Mouse (Mus musculus): ENCODE measurements around the gene Dnmt3b. TPM values are rescaled to one million over a fixed set of nuclear protein-coding genes. Genes with fewer than 3 reads are reported as not detected.

Gene Dnmt3b
- total RNA-seq, 2 experiments from 2014 or later: 15.2 to 17.8 TPM

DNA sequence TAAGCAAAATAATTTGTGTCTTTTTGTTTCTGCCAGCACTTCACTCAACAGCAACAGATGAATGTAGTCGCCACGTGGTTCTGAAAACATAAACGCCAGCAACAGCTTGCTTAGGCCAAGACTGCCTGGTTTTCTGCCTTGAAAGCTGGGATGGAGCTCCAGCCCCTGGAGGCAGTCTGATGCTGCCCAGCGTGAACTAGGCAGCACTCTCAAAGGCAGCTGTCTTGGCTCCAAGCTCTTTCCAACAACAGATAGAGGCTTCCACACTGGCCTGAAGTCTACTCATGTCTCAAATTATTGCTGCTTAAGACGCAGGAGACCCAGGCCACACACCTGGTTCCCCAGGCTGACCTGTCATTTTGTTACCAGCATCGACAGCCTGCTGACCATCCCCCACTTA, 54.1 kb downstream of the Dnmt3b start:
- no peak for ATAC-seq (replicated peaks; ENCODE audit: poor library complexity)

DNA sequence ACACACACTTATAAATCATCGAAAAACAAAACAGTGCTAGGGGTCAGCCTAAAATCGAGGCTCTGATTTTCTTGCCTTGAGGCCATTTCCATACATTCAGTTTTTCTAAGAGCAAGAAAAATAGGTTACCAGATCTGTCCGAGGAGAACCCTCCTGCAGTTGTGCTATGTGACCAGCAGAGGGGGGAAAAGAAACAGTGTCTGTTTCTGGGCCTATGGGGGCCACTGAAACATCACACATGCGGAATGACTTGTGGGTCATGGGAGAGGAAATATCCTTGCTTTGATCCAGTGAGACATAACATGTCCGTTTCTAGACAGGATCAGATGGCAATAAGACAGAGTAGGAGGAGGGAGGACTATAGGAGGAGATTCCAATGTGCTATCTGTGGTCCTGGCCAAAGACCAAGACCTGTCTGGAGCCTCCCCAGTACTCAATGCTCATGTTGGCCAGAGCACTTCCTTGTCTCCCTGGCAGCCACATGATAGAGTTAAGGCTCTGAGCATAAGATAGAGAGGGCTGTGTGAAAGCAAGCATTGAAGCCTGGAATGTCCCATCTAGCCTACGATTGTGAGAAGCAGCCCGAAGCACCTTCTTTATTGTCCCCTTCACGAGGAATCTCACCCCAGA, 61.6 kb downstream of the Dnmt3b start:
- ATAC-seq (replicated peaks; ENCODE audit: poor library complexity): peak; percentile 77

GRCm38 (mm10) chr2:153712646-153713091, 63.4 kb downstream of the Dnmt3b start:
- ATAC-seq (replicated peaks; ENCODE audit: poor library complexity): peak; percentile 83

DNA sequence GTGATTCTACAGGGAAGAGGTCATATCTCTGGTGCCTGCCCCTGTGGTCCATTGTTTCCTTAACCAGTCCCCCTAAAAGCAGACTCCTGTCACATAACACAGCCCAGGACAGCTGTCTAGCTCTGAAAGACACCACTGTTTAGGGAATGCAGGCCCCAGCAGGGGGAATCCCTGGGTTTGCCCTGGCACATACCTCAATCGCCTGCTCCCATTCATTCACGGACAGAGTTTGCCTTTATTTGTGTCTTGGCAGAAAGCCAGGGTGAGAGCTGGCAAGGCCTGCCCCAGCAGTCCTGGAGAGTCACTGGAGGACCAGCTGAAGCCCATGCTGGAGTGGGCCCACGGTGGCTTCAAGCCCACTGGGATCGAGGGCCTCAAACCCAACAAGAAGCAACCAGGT, 64.0 kb downstream of the Dnmt3b start:
- ATAC-seq (replicated peaks; ENCODE audit: poor library complexity): peak; percentile 12

- peak; percentile 78 for ATAC-seq (replicated peaks; ENCODE audit: poor library complexity)
Observed at GRCm38 (mm10) chr2:153717861-153718260, 68.6 kb downstream of the Dnmt3b start.

- ATAC-seq (replicated peaks; ENCODE audit: poor library complexity): no peak
Observed at GRCm38 (mm10) chr2:153723098-153723497, 73.8 kb downstream of the Dnmt3b start.

DNA sequence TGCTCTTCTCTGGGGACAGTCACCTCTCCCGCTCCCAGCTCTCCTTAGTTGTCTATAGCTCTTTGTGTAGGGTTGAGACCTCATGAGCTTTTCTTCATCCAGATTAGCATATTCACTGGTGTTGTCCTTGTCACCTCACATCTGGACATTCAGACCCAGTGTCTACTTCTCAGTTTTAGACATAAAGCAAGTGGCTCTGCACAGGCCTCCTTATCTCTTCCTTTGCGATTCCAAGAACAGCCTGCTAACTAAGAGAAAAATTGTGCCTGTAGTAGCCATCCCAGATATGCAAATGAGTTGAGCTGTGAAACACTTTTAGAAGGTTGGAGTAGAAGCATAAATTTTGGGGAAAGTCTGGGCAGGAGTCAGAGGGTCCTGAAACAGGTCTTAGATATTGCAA, 75.2 kb downstream of the Dnmt3b start:
- peak; percentile 84 for ATAC-seq (replicated peaks; ENCODE audit: poor library complexity)

DNA sequence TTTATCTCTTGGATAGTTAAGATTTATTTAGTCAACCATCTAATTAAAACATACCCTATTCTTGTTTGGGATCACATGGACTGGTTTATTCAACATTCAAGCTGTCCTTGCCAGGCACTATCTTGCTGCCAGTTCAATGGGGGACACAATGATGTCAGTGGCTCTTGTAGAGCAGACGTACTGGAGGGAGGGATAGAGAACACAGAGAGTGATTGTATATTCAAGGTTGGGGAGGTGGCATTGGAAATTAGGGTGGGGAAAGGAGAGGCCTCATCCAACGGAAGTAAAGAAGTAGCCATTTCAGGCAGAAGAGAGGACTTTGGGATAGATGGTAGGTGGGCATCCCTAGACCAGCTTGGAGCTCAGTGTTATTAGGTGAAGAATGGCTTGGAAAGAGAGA, 75.6 kb downstream of the Dnmt3b start:
- no peak for ATAC-seq (replicated peaks; ENCODE audit: poor library complexity)

DNA sequence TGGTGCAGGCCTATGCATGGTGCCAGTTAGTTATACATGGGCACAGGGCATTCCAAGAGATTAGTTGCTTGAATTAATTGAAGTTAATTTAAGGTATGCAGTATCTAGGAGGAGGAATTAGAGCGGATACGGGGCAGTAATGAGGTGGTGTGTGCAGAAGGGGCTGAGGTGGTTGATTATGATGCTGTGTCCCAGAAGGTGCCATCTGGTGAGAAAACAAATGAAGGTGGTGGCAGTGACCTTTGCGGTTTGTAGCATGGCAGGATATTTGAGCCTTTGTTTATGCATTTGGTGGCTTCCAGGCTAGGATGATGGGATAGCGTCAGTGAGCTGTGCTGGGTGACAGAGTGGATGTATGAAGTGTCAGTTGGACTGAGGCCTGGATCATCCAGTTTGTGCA, 76.0 kb downstream of the Dnmt3b start:
- no peak for ATAC-seq (replicated peaks; ENCODE audit: poor library complexity)

DNA sequence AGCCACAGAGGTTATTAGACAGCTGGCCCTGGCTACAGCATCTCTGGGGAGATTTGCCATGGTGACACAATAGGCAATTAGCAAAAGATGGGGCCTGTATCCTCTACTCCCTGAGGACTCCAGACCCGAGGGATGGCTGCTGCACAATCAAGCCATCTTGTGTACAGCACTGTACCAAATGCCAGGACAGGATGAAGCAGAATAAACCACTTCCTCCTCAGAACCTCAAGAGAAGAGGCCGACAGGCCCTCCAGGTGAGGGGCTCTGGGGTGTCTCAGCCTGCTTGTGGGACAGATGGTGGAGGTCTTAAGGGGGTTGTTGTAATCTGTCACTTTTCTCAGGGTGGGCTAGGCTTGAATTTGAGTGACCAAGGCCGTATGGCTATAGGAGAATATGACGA, 84.8 kb downstream of the Dnmt3b start:
- ATAC-seq (replicated peaks; ENCODE audit: poor library complexity): no peak

Other genes starting within 250 kb of the Dnmt3b start
- gene 4930404H24Rik, start 156.7 kb upstream of the Dnmt3b start, total RNA-seq (2015): not detected in 2 replicates
- gene 4930404H24Rik, start 156.7 kb upstream of the Dnmt3b start, total RNA-seq (2017): not detected in 2 replicates
- 3.0 and 4.4 TPM in 2 replicates for gene Nol4l, start 119.5 kb upstream of the Dnmt3b start, total RNA-seq (2015)
- 1.4 and 3.7 TPM in 2 replicates for gene Nol4l, start 119.5 kb upstream of the Dnmt3b start, total RNA-seq (2017)
- gene Commd7, start 16.7 kb upstream of the Dnmt3b start, total RNA-seq (2015): 37.2 and 45.9 TPM in 2 replicates
- gene Commd7, start 16.7 kb upstream of the Dnmt3b start, total RNA-seq (2017): 32.2 and 43.8 TPM in 2 replicates
- 0.07 and 0.22 TPM in 2 replicates for gene Dnmt3c, start 47.2 kb downstream of the Dnmt3b start, total RNA-seq (2015)
- 0.20 TPM in 1 of 2 replicates, not detected in the other for gene Dnmt3c, start 47.2 kb downstream of the Dnmt3b start, total RNA-seq (2017)
- 121 and 132 TPM in 2 replicates for gene Mapre1, start 91.8 kb downstream of the Dnmt3b start, total RNA-seq (2015)
- 221 and 234 TPM in 2 replicates for gene Mapre1, start 91.8 kb downstream of the Dnmt3b start, total RNA-seq (2017)
- 0.05 TPM in 1 of 2 replicates, not detected in the other for gene Efcab8, start 130.5 kb downstream of the Dnmt3b start, total RNA-seq (2015)
- 0.14 and 0.17 TPM in 2 replicates for gene Efcab8, start 130.5 kb downstream of the Dnmt3b start, total RNA-seq (2017)
- gene Sun5, start 221.6 kb downstream of the Dnmt3b start, total RNA-seq (2015): not detected in 2 replicates
- gene Sun5, start 221.6 kb downstream of the Dnmt3b start, total RNA-seq (2017): not detected in 2 replicates
- not detected in 2 replicates for gene Bpifb2, start 225.6 kb downstream of the Dnmt3b start, total RNA-seq (2015)
- not detected in 2 replicates for gene Bpifb2, start 225.6 kb downstream of the Dnmt3b start, total RNA-seq (2017)

Data from megakaryocyte progenitor cell, adult 5-6 weeks (primary cell).